Mouse (Mus musculus) retina, postnatal 1 day (tissue): Measurements from ENCODE around the gene Dupd1.
A peak's percentile ranks its signal among the peaks of the same experiment; 100 is the strongest.

Experiments used
- DNase-seq: peaks from one replicate; pipeline ENCODE4 v3.0.0-alpha.2; 2012

Dupd1 gene

GRCm38 (mm10) chr14:21714486-21714885, at the start of gene Dupd1:
TSS of gene Dupd1 (minus strand) at chr14:21714576.
- DNase-seq: no peak

- no peak for DNase-seq
These were observed 49.4 kb upstream of the Dupd1 start for GRCm38 (mm10) chr14:21763736-21764135.

- no peak for DNase-seq
These were observed 47.2 kb upstream of the Dupd1 start for GRCm38 (mm10) chr14:21761560-21761959.

GRCm38 (mm10) chr14:21753367-21753766, 39.0 kb upstream of the Dupd1 start:
- DNase-seq: no peak

- no peak for DNase-seq
These were observed 38.0 kb upstream of the Dupd1 start for GRCm38 (mm10) chr14:21752411-21752810.

GRCm38 (mm10) chr14:21750881-21751542, 36.6 kb upstream of the Dupd1 start, which contains the start of gene Dusp13:
TSS of gene Dusp13 (minus strand) at chr14:21751181.
- peak; percentile 75 for DNase-seq

- peak; percentile 93 for DNase-seq
These were observed 35.9 kb upstream of the Dupd1 start, which contains the start of gene Samd8 for GRCm38 (mm10) chr14:21750008-21750880. TSS of gene Samd8 (plus strand) at chr14:21750531.

GRCm38 (mm10) chr14:21748142-21748870, 33.9 kb upstream of the Dupd1 start:
- peak; percentile 69 for DNase-seq

GRCm38 (mm10) chr14:21747436-21748141, 33.2 kb upstream of the Dupd1 start:
- DNase-seq: no peak

GRCm38 (mm10) chr14:21746846-21747245, 32.5 kb upstream of the Dupd1 start:
- DNase-seq: no peak

- no peak for DNase-seq
These were observed 31.9 kb upstream of the Dupd1 start for GRCm38 (mm10) chr14:21746251-21746650.

GRCm38 (mm10) chr14:21745149-21745548, 30.8 kb upstream of the Dupd1 start:
- DNase-seq: no peak

- peak; percentile 30 for DNase-seq
These were observed 29.8 kb upstream of the Dupd1 start for GRCm38 (mm10) chr14:21744169-21744568.

- DNase-seq: no peak
These were observed 28.1 kb upstream of the Dupd1 start for GRCm38 (mm10) chr14:21742441-21742840.

GRCm38 (mm10) chr14:21741786-21742185, 27.4 kb upstream of the Dupd1 start:
- DNase-seq: peak; percentile 86

GRCm38 (mm10) chr14:21741314-21741713, 26.9 kb upstream of the Dupd1 start:
- no peak for DNase-seq

GRCm38 (mm10) chr14:21740345-21740744, 26.0 kb upstream of the Dupd1 start:
- no peak for DNase-seq

GRCm38 (mm10) chr14:21733131-21733905, 18.9 kb upstream of the Dupd1 start:
- DNase-seq: no peak

GRCm38 (mm10) chr14:21729936-21730335, 15.6 kb upstream of the Dupd1 start:
- DNase-seq: no peak

GRCm38 (mm10) chr14:21729031-21729732, 14.8 kb upstream of the Dupd1 start:
- DNase-seq: no peak
